Mouse (Mus musculus) limb, embryonic 12.5 days (tissue): ENCODE measurements at regions not wholly inside any gene's neighbourhood (a gene's known extent, or its start where the extent isn't known, plus 50 kb on each side); places are given as distances from the start of the nearest gene placed in this dataset.
A peak's percentile ranks its signal among the peaks of the same experiment; 100 is the strongest.

Experiments
- ATAC-seq: fragments of 200-750 bp; cut with Nextera tagmentation; 2 replicates; pipeline ENCODE4 v1.8.0; 2017; ENCODE audit warnings: low read depth, moderate TSS enrichment; ENCODE audit not compliant: insufficient number of reproducible peaks, insufficient read depth, low FRiP score, low TSS enrichment
- H3K27ac ChIP-seq: fragments of 300-500 bp; sonication (generic); 2 replicates; pipeline ENCODE4 v1.5.1; 2016; ENCODE audit warnings: mild to moderate bottlenecking, moderate library complexity
- H3K27me3 ChIP-seq: fragments of 300-500 bp; sonication (generic); 2 replicates; pipeline ENCODE4 v1.6.1; 2016; ENCODE audit warnings: mild to moderate bottlenecking, moderate library complexity
- H3K36me3 ChIP-seq: fragments of 300-500 bp; sonication (generic); 2 replicates; pipeline ENCODE4 v1.6.1; 2016; ENCODE audit warnings: mild to moderate bottlenecking, moderate library complexity
- H3K4me1 ChIP-seq: fragments of 300-500 bp; sonication (generic); replicated peaks from 2 replicates; pipeline ENCODE4 v1.6.1; 2016
- H3K4me2 ChIP-seq: fragments of 300-500 bp; sonication (generic); 2 replicates; pipeline ENCODE4 v1.6.1; 2016; ENCODE audit warnings: mild to moderate bottlenecking, moderate library complexity
- H3K4me3 ChIP-seq: fragments of 300-500 bp; sonication (generic); replicated peaks from 2 replicates; pipeline ENCODE4 v1.5.1; 2016; ENCODE audit warnings: mild to moderate bottlenecking
- H3K9ac ChIP-seq: fragments of 300-500 bp; sonication (generic); replicated peaks from 2 replicates; pipeline ENCODE4 v1.6.1; 2016; ENCODE audit warnings: mild to moderate bottlenecking, moderate library complexity
- H3K9me3 ChIP-seq: fragments of 300-500 bp; sonication (generic); 2 replicates; pipeline ENCODE4 v1.6.1; 2016; ENCODE audit warnings: mild to moderate bottlenecking, moderate library complexity
- WGBS: fragments of 180-500 bp; shearing (Covaris S2); methylation state at CpG from one replicate; pipeline ENCODE4 v1.1.7; 2016; 5-methylcytosine and 5-hydroxymethylcytosine counted together

- H3K27me3 ChIP-seq: no peaks in the 10 kb centered on the region
- H3K36me3 ChIP-seq: no peaks in the 10 kb centered on the region
- peaks cover 5% of the 10 kb centered on the region; the same call in 1 of the 2 replicates for H3K4me1 ChIP-seq
- no peak overlapping the region for H3K4me2 ChIP-seq
- no peaks in the 10 kb centered on the region for H3K9me3 ChIP-seq
- H3K4me3 ChIP-seq: no peak overlapping the region
- H3K27ac ChIP-seq: no peak overlapping the region
- 95% methylated on average over 5 of the region's 5 CpGs for WGBS
- H3K9ac ChIP-seq: no peak overlapping the region
- no peak for ATAC-seq
Observed at GRCm38 (mm10) chr11:64776691-64777090, 202.1 kb upstream of the Elac2 start.

- Histone ChIP-seq H3K4me1 (peaks cover 43% of the 10 kb centered on the region), H3K36me3 (no peaks in the 10 kb centered on the region), H3K4me2 (peak overlapping the region; percentile 55), H3K9ac (no peak overlapping the region), H3K9me3 (no peaks in the 10 kb centered on the region), H3K27me3 (peaks cover 18% of the 10 kb centered on the region; the same call in 1 of the 2 replicates), H3K4me3 (peak overlapping the region; percentile 17; the same call in 1 of the 2 replicates), H3K27ac (peak overlapping the region; percentile 70)
- ATAC-seq: peak; percentile 61; the same call in 1 of the 2 replicates
- WGBS: 11% methylated on average over 21 of the region's 21 CpGs
Observed at GRCm38 (mm10) chr11:64800246-64801121, 178.4 kb upstream of the Elac2 start.

GRCm38 (mm10) chr11:64801351-64801750 is 177.5 kb upstream of the Elac2 start:
- WGBS: 4% methylated on average over 10 of the region's 10 CpGs
- peak; percentile 50; the same call in 1 of the 2 replicates for ATAC-seq
- H3K36me3 ChIP-seq: no peaks in the 10 kb centered on the region

GRCm38 (mm10) chr11:64805567-64805966 is 173.3 kb upstream of the Elac2 start:
- Histone ChIP-seq H3K4me3 (no peak overlapping the region), H3K27ac (no peak overlapping the region), H3K9me3 (no peaks in the 10 kb centered on the region), H3K4me1 (peaks cover 32% of the 10 kb centered on the region), H3K9ac (no peak overlapping the region), H3K27me3 (peaks cover 14% of the 10 kb centered on the region), H3K36me3 (no peaks in the 10 kb centered on the region), H3K4me2 (no peak overlapping the region)
- no peak for ATAC-seq
- 71% methylated on average over 3 of the region's 3 CpGs for WGBS

More at GRCm38 (mm10) chr11:64801351-64801750, 177.5 kb upstream of the Elac2 start:
- Histone ChIP-seq H3K27ac (peak overlapping the region; percentile 70; the same call in 1 of the 2 replicates), H3K9me3 (no peaks in the 10 kb centered on the region), H3K4me3 (peak overlapping the region; percentile 17; the same call in 1 of the 2 replicates), H3K9ac (no peak overlapping the region), H3K27me3 (peaks cover 18% of the 10 kb centered on the region; the same call in 1 of the 2 replicates), H3K4me2 (peak overlapping the region; percentile 55), H3K4me1 (peaks cover 43% of the 10 kb centered on the region)

- no peak for ATAC-seq
- Histone ChIP-seq H3K4me2 (no peak overlapping the region), H3K4me1 (peaks cover 21% of the 10 kb centered on the region), H3K36me3 (no peaks in the 10 kb centered on the region), H3K9me3 (no peaks in the 10 kb centered on the region), H3K27ac (peak overlapping the region; percentile 35; the same call in 1 of the 2 replicates), H3K9ac (no peak overlapping the region), H3K4me3 (no peak overlapping the region), H3K27me3 (peaks cover 5% of the 10 kb centered on the region; the same call in 1 of the 2 replicates)
- 80% methylated on average over 6 of the region's 6 CpGs for WGBS
Observed at GRCm38 (mm10) chr11:64812408-64812807, 166.4 kb upstream of the Elac2 start.

- no peak overlapping the region for H3K9ac ChIP-seq
- H3K27me3 ChIP-seq: peaks cover 27% of the 10 kb centered on the region
- 73% methylated on average over 5 of the region's 5 CpGs for WGBS
- peaks cover 30% of the 10 kb centered on the region for H3K4me1 ChIP-seq
- H3K4me3 ChIP-seq: no peak overlapping the region
- no peak overlapping the region for H3K27ac ChIP-seq
- H3K36me3 ChIP-seq: no peaks in the 10 kb centered on the region
- no peak for ATAC-seq
- no peak overlapping the region for H3K4me2 ChIP-seq
- no peaks in the 10 kb centered on the region for H3K9me3 ChIP-seq
Observed at GRCm38 (mm10) chr11:64829429-64829828, 149.4 kb upstream of the Elac2 start.

- no peak overlapping the region for H3K27ac ChIP-seq
- H3K9me3 ChIP-seq: no peaks in the 10 kb centered on the region
- H3K9ac ChIP-seq: no peak overlapping the region
- H3K4me3 ChIP-seq: no peak overlapping the region
- H3K36me3 ChIP-seq: no peaks in the 10 kb centered on the region
- peaks cover 39% of the 10 kb centered on the region for H3K4me1 ChIP-seq
- no peak overlapping the region for H3K4me2 ChIP-seq
- no peak for ATAC-seq
- peaks cover 44% of the 10 kb centered on the region for H3K27me3 ChIP-seq
- 55% methylated on average over 5 of the region's 5 CpGs for WGBS
Observed at GRCm38 (mm10) chr11:64832453-64832852, 146.4 kb upstream of the Elac2 start.

GRCm38 (mm10) chr11:64833786-64834185 is 145.1 kb upstream of the Elac2 start:
- H3K4me3 ChIP-seq: no peak overlapping the region
- 6% methylated on average over 3 of the region's 3 CpGs for WGBS
- peak; percentile 59 for ATAC-seq
- H3K27ac ChIP-seq: peak overlapping the region; percentile 47; the same call in 1 of the 2 replicates
- peaks cover 39% of the 10 kb centered on the region for H3K4me1 ChIP-seq
- H3K27me3 ChIP-seq: peaks cover 37% of the 10 kb centered on the region
- H3K9ac ChIP-seq: no peak overlapping the region
- no peaks in the 10 kb centered on the region for H3K36me3 ChIP-seq
- no peaks in the 10 kb centered on the region for H3K9me3 ChIP-seq
- H3K4me2 ChIP-seq: 0 out of 2 replicates have a peak overlapping the region, but pooled peaks have one; percentile 13

GRCm38 (mm10) chr11:64836771-64837170 is 142.1 kb upstream of the Elac2 start:
- peaks cover 34% of the 10 kb centered on the region for H3K4me1 ChIP-seq
- no peak overlapping the region for H3K9ac ChIP-seq
- H3K27me3 ChIP-seq: peaks cover 32% of the 10 kb centered on the region
- WGBS: 71% methylated on average over 8 of the region's 8 CpGs
- H3K4me2 ChIP-seq: no peak overlapping the region
- ATAC-seq: no peak
- no peaks in the 10 kb centered on the region for H3K9me3 ChIP-seq
- H3K36me3 ChIP-seq: no peaks in the 10 kb centered on the region
- no peak overlapping the region for H3K4me3 ChIP-seq
- no peak overlapping the region for H3K27ac ChIP-seq

- Histone ChIP-seq H3K4me1 (peaks cover 11% of the 10 kb centered on the region), H3K4me2 (no peak overlapping the region), H3K9ac (no peak overlapping the region), H3K27me3 (peaks cover 27% of the 10 kb centered on the region), H3K4me3 (no peak overlapping the region), H3K36me3 (no peaks in the 10 kb centered on the region), H3K9me3 (no peaks in the 10 kb centered on the region), H3K27ac (no peak overlapping the region)
- ATAC-seq: no peak
- 91% methylated on average over 2 of the region's 2 CpGs for WGBS
Observed at GRCm38 (mm10) chr11:64841092-64841491, 137.7 kb upstream of the Elac2 start.

GRCm38 (mm10) chr11:64842775-64843530 is 135.9 kb upstream of the Elac2 start:
- H3K4me2 ChIP-seq: 0 out of 2 replicates have a peak overlapping the region, but pooled peaks have one; percentile 15
- no peak for ATAC-seq
- H3K9ac ChIP-seq: no peak overlapping the region
- peaks cover 11% of the 10 kb centered on the region for H3K4me1 ChIP-seq
- H3K9me3 ChIP-seq: no peaks in the 10 kb centered on the region
- WGBS: 50% methylated on average over 18 of the region's 18 CpGs
- no peak overlapping the region for H3K4me3 ChIP-seq
- peak overlapping the region; percentile 35; the same call in 1 of the 2 replicates for H3K27ac ChIP-seq
- H3K27me3 ChIP-seq: peaks cover 19% of the 10 kb centered on the region
- H3K36me3 ChIP-seq: no peaks in the 10 kb centered on the region
